Mouse (Mus musculus): ENCODE measurements around the gene Artn.

The Artn gene

DNA sequence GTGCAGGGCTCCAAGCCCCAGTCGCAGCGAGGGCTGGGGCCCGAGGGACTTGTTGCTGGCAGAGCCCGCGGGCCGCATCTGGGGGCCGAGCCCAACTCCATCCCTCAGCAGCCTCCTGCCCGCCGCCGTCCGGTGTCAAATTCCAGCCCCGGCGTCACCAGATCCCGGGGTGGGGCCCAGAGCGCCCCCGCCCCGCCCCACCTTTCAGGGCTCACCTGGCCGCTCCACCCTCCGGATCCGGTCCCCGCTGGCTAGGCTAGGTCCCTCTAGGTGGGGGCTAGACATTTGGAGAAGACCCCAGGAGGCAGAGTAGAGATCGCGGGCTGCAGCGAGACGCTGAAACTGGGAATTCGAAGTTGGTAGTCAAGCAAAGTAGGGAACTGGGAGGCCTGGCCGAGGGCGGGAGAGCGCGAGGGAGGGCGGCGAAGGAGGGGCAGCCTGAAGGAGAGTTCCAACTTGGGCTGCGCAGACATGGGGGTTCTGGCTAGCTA is at the start of gene Artn:
Gene Artn (minus strand): TSS at position 373 of the 491 bp plus-strand sequence.
- no peak for DNase-seq

GRCm38 (mm10) chr4:117979181-117979580 is 49.6 kb upstream of the Artn start:
- no peak for DNase-seq

GRCm38 (mm10) chr4:117978282-117978681 is 48.7 kb upstream of the Artn start:
- DNase-seq: no peak

DNA sequence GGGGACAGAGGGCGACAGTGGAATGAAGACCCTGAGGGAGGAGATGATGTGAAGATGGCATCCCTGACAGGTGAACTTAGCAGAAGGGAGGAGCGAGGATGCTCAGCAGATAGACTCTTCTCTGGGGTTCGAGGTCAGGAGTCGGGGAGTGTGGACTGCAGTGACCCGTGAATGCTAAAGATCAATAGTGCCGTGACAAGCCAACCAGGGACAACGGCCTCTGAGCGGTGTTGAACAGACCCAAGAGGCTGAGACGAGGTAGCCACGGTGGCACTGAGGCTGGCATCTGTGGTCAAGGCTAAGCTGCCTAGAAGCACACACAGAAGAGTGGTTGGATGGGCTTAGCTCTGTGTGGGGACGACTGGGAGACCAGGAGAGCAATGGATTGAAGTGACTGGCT is 48.3 kb upstream of the Artn start:
- no peak for DNase-seq

DNA sequence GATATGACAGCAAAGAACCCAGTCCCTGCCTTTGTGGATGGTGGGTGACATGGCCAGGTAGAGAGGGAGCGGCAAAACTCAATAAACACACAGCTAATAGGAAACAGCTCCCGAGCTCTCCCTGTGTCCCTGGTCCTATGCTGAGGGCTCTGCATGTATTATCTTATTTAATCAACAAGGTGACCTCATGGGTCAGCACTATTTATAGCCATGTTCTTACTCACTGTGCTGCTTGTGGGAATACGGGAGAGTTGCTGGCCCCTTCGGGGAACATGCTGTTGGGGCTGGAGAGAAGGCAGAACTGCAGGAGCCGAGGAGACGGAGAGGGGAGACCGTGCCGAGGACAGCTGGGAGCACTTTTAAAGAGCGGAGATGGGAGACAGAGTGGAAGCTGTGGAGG is 47.8 kb upstream of the Artn start:
- no peak for DNase-seq

DNA sequence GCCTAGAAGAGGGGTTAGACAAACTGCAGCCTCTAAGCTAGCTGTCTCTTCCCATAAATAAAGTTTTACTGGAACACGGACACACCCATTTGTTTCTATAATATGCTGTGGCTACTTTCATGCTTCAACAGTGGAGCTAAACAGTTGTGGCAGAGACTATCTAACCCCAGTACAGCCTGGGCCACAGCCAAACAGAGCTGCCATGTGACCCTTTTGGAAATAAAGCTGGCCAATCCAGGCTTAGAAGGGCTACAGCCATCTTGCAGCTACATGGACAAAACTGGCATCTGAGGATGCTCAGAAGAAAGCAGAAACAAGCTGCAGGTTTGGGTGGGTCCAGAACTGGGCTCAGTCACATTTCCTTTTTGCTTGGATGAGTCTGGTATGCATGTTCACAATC is 46.3 kb upstream of the Artn start:
- no peak for DNase-seq

DNA sequence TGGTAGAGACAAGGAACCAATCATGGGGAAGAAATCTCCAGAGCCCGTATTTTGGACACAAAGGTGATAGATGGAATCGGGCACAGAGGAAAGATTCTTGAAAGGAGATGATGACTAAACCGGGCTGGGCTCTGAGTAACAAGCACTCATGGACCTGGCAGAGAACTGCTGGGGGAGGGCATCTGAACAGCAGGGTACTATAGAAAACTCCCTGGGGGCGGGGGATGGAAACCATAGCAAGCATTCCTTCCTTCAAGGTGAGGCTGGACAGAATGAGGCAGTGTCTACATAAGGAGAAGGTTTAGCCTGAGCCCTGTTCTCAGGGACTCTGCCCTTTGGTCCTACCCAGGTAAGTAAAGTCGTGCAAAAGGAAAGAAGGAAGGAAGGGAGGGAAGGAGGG is 45.2 kb upstream of the Artn start:
- no peak for DNase-seq

- DNase-seq: no peak
These were observed 43.4 kb upstream of the Artn start for GRCm38 (mm10) chr4:117972999-117973398.

- DNase-seq: no peak
These were observed 34.9 kb upstream of the Artn start for GRCm38 (mm10) chr4:117964346-117965025.

- no peak for DNase-seq
These were observed 27.9 kb upstream of the Artn start for GRCm38 (mm10) chr4:117957492-117957891.

- no peak for DNase-seq
These were observed 17.9 kb upstream of the Artn start for GRCm38 (mm10) chr4:117947493-117947892.

DNA sequence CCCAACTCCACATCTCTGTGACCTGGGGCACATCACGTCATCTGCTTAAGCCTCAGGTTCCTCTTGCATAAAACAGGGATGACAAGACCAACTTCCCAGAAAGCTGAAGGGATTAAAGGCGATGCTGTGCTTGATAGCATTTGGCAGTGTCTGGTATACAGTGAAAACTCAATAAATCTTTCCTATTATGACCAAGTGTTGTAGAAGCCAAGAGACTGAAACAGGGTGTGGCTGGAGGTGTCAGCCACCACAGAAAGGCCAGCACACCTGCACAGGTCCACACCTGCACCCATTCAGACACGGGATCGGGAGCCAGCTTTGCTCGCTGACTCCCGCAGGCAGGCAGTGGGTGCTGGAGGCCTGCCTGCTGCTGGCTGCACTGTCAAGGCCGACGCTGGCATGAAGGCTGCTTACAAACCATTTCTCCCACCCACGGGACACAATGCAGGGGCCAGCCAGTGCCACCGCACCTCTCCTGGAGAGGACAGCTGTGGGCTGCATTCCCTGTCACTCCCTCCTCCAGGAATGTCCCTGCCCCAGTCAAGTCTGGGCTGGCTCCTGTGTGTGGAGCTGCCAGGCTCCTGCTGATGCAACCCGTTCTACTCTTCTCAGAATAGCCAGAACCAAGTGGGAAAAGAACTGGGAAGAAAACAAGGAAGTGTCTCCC is 17.2 kb upstream of the Artn start:
- no peak for DNase-seq

DNA sequence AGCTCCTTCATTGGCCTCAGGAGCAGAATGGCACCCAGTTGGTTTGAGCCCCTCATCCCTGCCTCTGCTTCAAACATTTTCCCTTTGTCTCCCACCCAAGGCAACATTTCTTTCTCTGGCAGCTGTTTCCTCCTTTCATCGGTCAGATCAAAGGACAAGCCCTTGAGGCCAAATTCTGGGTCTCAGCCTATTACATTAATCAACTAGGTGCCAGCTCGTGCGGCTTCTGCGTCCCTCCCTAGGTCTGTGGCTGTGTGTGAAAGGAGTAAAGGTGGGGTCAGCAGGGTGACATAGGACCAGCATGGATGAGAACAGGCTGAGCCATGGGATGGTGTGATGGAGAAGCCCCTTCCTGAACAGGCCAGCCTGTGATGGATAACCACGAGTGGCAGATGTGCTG is 13.8 kb upstream of the Artn start:
- no peak for DNase-seq

- DNase-seq: no peak
These were observed 7.4 kb upstream of the Artn start for GRCm38 (mm10) chr4:117936964-117937363.

- DNase-seq: no peak
These were observed 4.5 kb upstream of the Artn start for GRCm38 (mm10) chr4:117934081-117934480.

GRCm38 (mm10) chr4:117933248-117933647 is 3.7 kb upstream of the Artn start:
- no peak for DNase-seq

- peak; percentile 35 to 37 for DNase-seq
These were observed 793 bp downstream of the Artn start for GRCm38 (mm10) chr4:117928699-117929241.

DNA sequence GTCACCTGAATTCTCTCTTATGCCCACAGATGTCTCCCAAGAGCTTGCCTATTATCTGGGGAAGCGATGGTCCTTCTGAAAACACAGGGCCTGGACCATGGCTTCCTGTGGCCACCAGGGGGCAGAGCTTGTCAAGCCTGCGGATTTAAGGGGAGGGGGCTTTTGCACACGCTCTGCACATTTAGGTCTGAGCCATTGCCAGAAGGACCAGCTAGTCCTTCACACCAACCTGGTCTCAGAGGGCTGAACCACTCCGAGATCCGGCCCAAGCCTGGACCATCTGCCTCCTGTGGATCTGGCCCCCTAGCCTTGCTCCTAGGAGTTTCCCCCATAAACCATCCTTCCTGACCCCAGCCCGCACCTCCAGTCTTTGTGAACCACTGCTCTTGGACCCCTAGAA is 1.3 kb downstream of the Artn start:
- DNase-seq: peak; percentile 42 to 48

- peak; percentile 28 to 33 for DNase-seq
These were observed 2.7 kb downstream of the Artn start for GRCm38 (mm10) chr4:117926545-117927482.

- no peak for DNase-seq
These were observed 4.6 kb downstream of the Artn start for GRCm38 (mm10) chr4:117924916-117925315.

GRCm38 (mm10) chr4:117923450-117923849 is 6.1 kb downstream of the Artn start:
- no peak for DNase-seq

- no peak for DNase-seq
These were observed 8.2 kb downstream of the Artn start for GRCm38 (mm10) chr4:117921358-117921757.

- DNase-seq: no peak
These were observed 10.8 kb downstream of the Artn start for GRCm38 (mm10) chr4:117918762-117919161.
